10 mouse cellular contexts compared by ENCODE assay signal in the genomic region with DNA sequence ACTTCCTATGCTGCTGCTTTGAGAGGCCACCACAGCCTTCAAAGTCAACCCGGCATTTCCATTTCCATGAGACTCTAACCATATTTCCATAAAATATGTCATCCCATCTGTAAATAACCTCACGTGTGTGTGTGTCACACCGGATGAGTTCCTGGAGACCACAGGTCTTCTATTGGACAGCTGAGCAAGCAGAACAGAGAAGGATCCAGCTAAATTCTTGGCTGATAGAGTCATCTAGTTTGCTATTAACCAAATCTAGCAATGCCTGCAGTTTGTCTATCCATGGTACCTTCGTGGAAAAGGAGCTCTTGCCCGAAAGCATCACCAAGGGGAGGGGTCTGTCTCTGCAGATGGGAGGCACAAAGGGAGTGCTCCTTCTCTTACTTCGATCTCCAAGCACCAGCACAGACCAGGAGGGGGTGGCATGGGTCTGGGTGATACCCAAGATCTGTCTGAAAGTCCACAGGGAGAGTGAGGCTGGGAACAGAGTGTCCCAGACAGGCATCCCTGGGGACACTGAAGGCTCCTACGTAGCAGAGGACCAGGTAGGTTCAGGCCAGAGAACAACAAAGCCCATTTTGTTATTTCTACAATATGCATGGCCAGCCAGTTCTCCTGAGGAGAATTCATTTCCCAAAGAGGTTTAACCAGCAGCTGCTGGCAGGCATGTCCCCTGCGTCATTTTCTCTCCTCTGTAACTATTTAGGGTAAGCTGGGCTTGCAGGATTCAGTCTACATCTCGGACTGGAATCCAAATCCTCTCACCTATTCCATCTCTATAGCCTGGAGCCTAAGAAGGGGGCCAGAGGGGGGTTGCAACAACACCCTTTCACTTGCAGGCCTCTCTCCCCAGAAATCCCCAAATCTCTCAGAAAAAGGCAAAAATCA. TPM values are rescaled to one million over a fixed set of nuclear protein-coding genes. Genes with fewer than 3 reads are reported as not detected.
DNase-seq lines count a peak whose midpoint lies in the region; ATAC-seq and TF ChIP-seq lines count a peak whose summit lies in the region.
"Had no signal": no experiment of that assay in that cellular context is flagged by ENCODE, and none has a peak within 500 bp of the region (broad histone marks: within the 10 kb centered on the region; RNA-seq: fewer than 3 reads in every experiment).

No protein-coding gene starts in this region.

- no peak for ATAC-seq in granulocyte monocyte progenitor cell, adult 5-6 weeks (replicated peaks; ENCODE audit: poor library complexity, severe bottlenecking)
- ATAC-seq: forebrain, embryonic 16.5 days had no signal

- intact Hi-C loops in heart, adult 2 months (cut with DNase I) = loop anchor here (2.0 kb wide), 1 partner anchor 25 kb away; a partner anchor contains a TSS

- peaks cover under 1% of the 10 kb centered on the region; the same call in 1 of the 2 replicates for H3K36me3 ChIP-seq in heart, adult 2 months (ENCODE audit: control insufficient read depth, insufficient read depth, low read length)

- H3K9ac ChIP-seq in heart, adult 2 months (ENCODE audit: low read depth, low read length) = no peak overlapping the region

- H3K27ac ChIP-seq in heart, adult 2 months = no peak overlapping the region; the same call in 1 of the 2 replicates
- H3K27ac ChIP-seq in cortical plate, adult 2 months (ENCODE audit: insufficient read depth, low read length) = 0 out of 2 replicates have a peak overlapping the region, but pooled peaks have one; percentile 17

- H3K4me1 ChIP-seq in heart, adult 2 months (ENCODE audit: control insufficient read depth, insufficient read depth, low read length) = peaks cover 13% of the 10 kb centered on the region
- H3K4me1 ChIP-seq in cortical plate, adult 2 months (ENCODE audit: control insufficient read depth, insufficient read depth, low read length) = peaks cover 11% of the 10 kb centered on the region

- DNase-seq in heart, adult 11 months = peak; percentile 92
- no peak for DNase-seq in heart, adult 2 months
- DNase-seq in right cerebral cortex, postnatal 25 days = peak; percentile 24
- no peak for DNase-seq in right cerebral cortex, postnatal 4 days
- peak; percentile 43 for DNase-seq in retina, postnatal 7 days (ENCODE audit: low read depth, low spot score)
- DNase-seq in embryo, embryonic 9.5 days (ENCODE audit: extremely low spot score) = no peak
- DNase-seq: adrenal gland, adult 8-10 months had no signal

- no peak for TF ChIP-seq POLR2A in heart, adult 2 months (IDR thresholded peaks at IDR 0.05; ENCODE audit: insufficient read depth, low read depth, low read length)
- no peak for TF ChIP-seq POLR2A in cortical plate, adult 2 months (IDR thresholded peaks at IDR 0.05; ENCODE audit: extremely low read depth, insufficient read depth, low read length)

- TF ChIP-seq CTCF in heart, adult 2 months (IDR thresholded peaks at IDR 0.05) = no peak
- no peak for TF ChIP-seq CTCF in cortical plate, adult 2 months (IDR thresholded peaks at IDR 0.05; ENCODE audit: extremely low read depth, insufficient read depth, low read length)

- H3K4me3 ChIP-seq in heart, adult 2 months = no peak overlapping the region
- no peak overlapping the region for H3K4me3 ChIP-seq in cortical plate, adult 2 months (ENCODE audit: insufficient read depth, low read length)

- H3K79me2 ChIP-seq in heart, adult 2 months (replicated peaks; ENCODE audit: control insufficient read depth, insufficient read depth, low read length) = no peaks in the 10 kb centered on the region

- WGBS in heart, adult 2 months = 59% methylated on average over 9 of the region's 9 CpGs

- TF ChIP-seq EP300 in heart, adult 2 months (IDR thresholded peaks at IDR 0.05; ENCODE audit: insufficient read depth, low read depth, low read length) = no peak

- no peaks in the 10 kb centered on the region for H3K27me3 ChIP-seq in heart, adult 2 months (ENCODE audit: control insufficient read depth, insufficient read depth, low read length)

RNA-seq across cellular contexts. Expression of a gene that starts 25.2 kb away (rescaled TPM):
- total RNA-seq in heart, adult 2 months (2021) = 1 to 10 TPM; 3.2 to 3.3 TPM
- polyA plus RNA-seq in heart, adult 2 months (2012; rRNA removed) = 4.2 and 9.8 TPM in 2 replicates
- polyA plus RNA-seq in cortical plate, adult 2 months (2012; rRNA removed) = 20.9 and 21.5 TPM in 2 replicates
- 104 and 113 TPM in 2 replicates for total RNA-seq in granulocyte monocyte progenitor cell, adult 5-6 weeks (2014; fragmentation: Nextera tagmentation)
- 83.8 and 100 TPM in 2 replicates for total RNA-seq in granulocyte monocyte progenitor cell, adult 5-6 weeks (2017)

RNA-seq across cellular contexts. Expression of a gene that starts 46.8 kb away (rescaled TPM):
- total RNA-seq in heart, adult 2 months (2021) = 1 to 10 TPM; 1.4 to 1.7 TPM
- polyA plus RNA-seq in heart, adult 2 months (2012; rRNA removed) = 1.8 and 2.8 TPM in 2 replicates
- polyA plus RNA-seq in cortical plate, adult 2 months (2012; rRNA removed) = 19.5 and 22.3 TPM in 2 replicates
- total RNA-seq in granulocyte monocyte progenitor cell, adult 5-6 weeks (2014; fragmentation: Nextera tagmentation) = 0.41 TPM in 1 of 2 replicates, not detected in the other
- 0.09 and 0.21 TPM in 2 replicates for total RNA-seq in granulocyte monocyte progenitor cell, adult 5-6 weeks (2017)

Comparison
In these comparisons a context has a peak if more than half of its experiments do, and no peak if none do; other contexts are left out.
1. DNase-seq: peak in heart, adult 11 months (single experiment), right cerebral cortex, postnatal 25 days (single experiment) and retina, postnatal 7 days (single experiment); none in heart, adult 2 months (0 of 2), right cerebral cortex, postnatal 4 days (single experiment) and embryo, embryonic 9.5 days (single experiment).
2. RNA of a gene that starts 25.2 kb away (total RNA-seq): 83.8 to 113 TPM in granulocyte monocyte progenitor cell, adult 5-6 weeks; 3.2 to 3.3 TPM in heart, adult 2 months; every median in the first group is over 10 times any median in the second.